Mouse (Mus musculus): Measurements from ENCODE around the gene Kdm2a. TPM values are rescaled to one million over a fixed set of nuclear protein-coding genes. Genes with fewer than 3 reads are reported as not detected.

Gene Kdm2a
- total RNA-seq, 2 experiments from 2014 or later, result 70.6 to 85.0 TPM

- peak in 1 of 2 experiments; percentile 20 for DNase-seq (ENCODE audit: extremely low spot score in 1 of 2, low spot score in 1 of 2)
Measured at GRCm38 (mm10) chr19:4332653-4333052, 65.4 kb downstream of the Kdm2a start.

GRCm38 (mm10) chr19:4331273-4331672 is 66.8 kb downstream of the Kdm2a start:
- no peak for DNase-seq (ENCODE audit: extremely low spot score in 1 of 2, low spot score in 1 of 2)

GRCm38 (mm10) chr19:4330603-4331002 is 67.5 kb downstream of the Kdm2a start:
- no peak for DNase-seq (ENCODE audit: extremely low spot score in 1 of 2, low spot score in 1 of 2)

GRCm38 (mm10) chr19:4328737-4329304 is 69.3 kb downstream of the Kdm2a start:
- no peak for DNase-seq (ENCODE audit: extremely low spot score in 1 of 2, low spot score in 1 of 2)

GRCm38 (mm10) chr19:4326881-4327280 is 71.2 kb downstream of the Kdm2a start:
- no peak for DNase-seq (ENCODE audit: extremely low spot score in 1 of 2, low spot score in 1 of 2)

GRCm38 (mm10) chr19:4326106-4326505 is 72.0 kb downstream of the Kdm2a start:
- DNase-seq (ENCODE audit: extremely low spot score in 1 of 2, low spot score in 1 of 2), result no peak

GRCm38 (mm10) chr19:4322134-4322533 is 76.0 kb downstream of the Kdm2a start:
- DNase-seq (ENCODE audit: extremely low spot score in 1 of 2, low spot score in 1 of 2), result no peak

- no peak for DNase-seq (ENCODE audit: extremely low spot score in 1 of 2, low spot score in 1 of 2)
Measured at GRCm38 (mm10) chr19:4321622-4322021, 76.5 kb downstream of the Kdm2a start.

- DNase-seq (ENCODE audit: extremely low spot score in 1 of 2, low spot score in 1 of 2), result no peak
Measured at GRCm38 (mm10) chr19:4319272-4319671, 78.8 kb downstream of the Kdm2a start.

GRCm38 (mm10) chr19:4317181-4317580 is 80.9 kb downstream of the Kdm2a start:
- no peak for DNase-seq (ENCODE audit: extremely low spot score in 1 of 2, low spot score in 1 of 2)

- DNase-seq (ENCODE audit: extremely low spot score in 1 of 2, low spot score in 1 of 2), result no peak
Measured at GRCm38 (mm10) chr19:4315223-4315944, 82.7 kb downstream of the Kdm2a start.

GRCm38 (mm10) chr19:4309776-4310185 is 88.3 kb downstream of the Kdm2a start:
- no peak for DNase-seq (ENCODE audit: extremely low spot score in 1 of 2, low spot score in 1 of 2)

GRCm38 (mm10) chr19:4309302-4309701 is 88.8 kb downstream of the Kdm2a start:
- DNase-seq (ENCODE audit: extremely low spot score in 1 of 2, low spot score in 1 of 2), result no peak

GRCm38 (mm10) chr19:4306190-4306577 is 91.9 kb downstream of the Kdm2a start, which contains the start of gene Grk2:
TSS of gene Grk2 (minus strand) at chr19:4306222.
- peak; percentile 73 to 79 for DNase-seq (ENCODE audit: extremely low spot score in 1 of 2, low spot score in 1 of 2)

- peak in 1 of 2 experiments; percentile 39 for DNase-seq (ENCODE audit: extremely low spot score in 1 of 2, low spot score in 1 of 2)
Measured at GRCm38 (mm10) chr19:4305491-4306189, 92.4 kb downstream of the Kdm2a start.

GRCm38 (mm10) chr19:4304871-4305321 is 93.2 kb downstream of the Kdm2a start:
- no peak for DNase-seq (ENCODE audit: extremely low spot score in 1 of 2, low spot score in 1 of 2)

- DNase-seq (ENCODE audit: extremely low spot score in 1 of 2, low spot score in 1 of 2), result no peak
Measured at GRCm38 (mm10) chr19:4304251-4304821, 93.7 kb downstream of the Kdm2a start.

GRCm38 (mm10) chr19:4303640-4303995 is 94.5 kb downstream of the Kdm2a start:
- DNase-seq (ENCODE audit: extremely low spot score in 1 of 2, low spot score in 1 of 2), result no peak

- DNase-seq (ENCODE audit: extremely low spot score in 1 of 2, low spot score in 1 of 2), result no peak
Measured at GRCm38 (mm10) chr19:4302936-4303639, 95.0 kb downstream of the Kdm2a start.

Data from layer of hippocampus, postnatal 25 days (tissue).